Mouse (Mus musculus) T-helper 1 cell (primary cell): ENCODE results near the gene Cdpf1.

Experiments used
- in situ Hi-C: fragments of 300-600 bp; cut with MboI, MseI; formaldehyde crosslinking; loops from one replicate; pipeline ENCODE4 v1.15.1; 2025; ENCODE audit warnings: high pct_unique_total_duplicates

Gene Cdpf1

DNA sequence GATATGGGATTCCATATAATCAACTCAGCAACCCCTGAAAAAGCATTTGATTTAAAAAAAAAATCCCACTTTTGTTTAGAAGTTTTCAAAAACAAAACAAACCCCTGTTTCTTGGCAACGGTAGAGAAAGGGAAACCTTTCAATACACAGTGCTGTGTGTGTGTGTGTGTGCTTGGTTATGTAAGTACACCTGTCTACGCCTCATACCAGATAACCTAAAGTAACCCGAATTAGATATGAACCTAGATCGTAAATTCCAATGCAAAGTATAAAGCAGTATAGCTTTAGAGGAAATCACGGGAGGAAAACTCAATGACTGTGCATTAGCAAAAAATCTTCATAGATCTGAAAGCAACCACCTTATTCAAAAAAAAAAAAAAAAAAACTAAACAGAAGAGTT, 44.8 kb downstream of the Cdpf1 start:
- in situ Hi-C loops, result no loop called here

DNA sequence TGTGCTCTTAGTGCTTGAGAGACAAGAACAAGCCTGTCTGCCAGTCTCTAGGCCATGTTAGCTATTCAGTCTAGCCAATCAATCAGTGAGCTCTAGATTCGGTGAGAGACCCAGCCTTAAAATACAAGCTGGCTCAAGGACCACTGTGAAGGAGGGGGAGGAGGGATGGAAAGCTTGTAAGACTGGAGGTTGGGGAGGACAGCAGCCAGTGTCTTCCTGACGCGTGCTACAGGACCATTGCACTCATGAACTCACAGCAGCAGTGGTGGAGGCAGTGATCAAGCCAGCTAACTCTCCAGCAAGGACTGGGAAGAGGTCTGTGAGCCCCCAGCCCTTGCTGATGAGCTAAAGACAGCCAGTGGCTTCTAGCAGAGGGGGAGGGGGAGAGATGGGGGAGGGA, 46.5 kb downstream of the Cdpf1 start:
- in situ Hi-C loops, result no loop called here

DNA sequence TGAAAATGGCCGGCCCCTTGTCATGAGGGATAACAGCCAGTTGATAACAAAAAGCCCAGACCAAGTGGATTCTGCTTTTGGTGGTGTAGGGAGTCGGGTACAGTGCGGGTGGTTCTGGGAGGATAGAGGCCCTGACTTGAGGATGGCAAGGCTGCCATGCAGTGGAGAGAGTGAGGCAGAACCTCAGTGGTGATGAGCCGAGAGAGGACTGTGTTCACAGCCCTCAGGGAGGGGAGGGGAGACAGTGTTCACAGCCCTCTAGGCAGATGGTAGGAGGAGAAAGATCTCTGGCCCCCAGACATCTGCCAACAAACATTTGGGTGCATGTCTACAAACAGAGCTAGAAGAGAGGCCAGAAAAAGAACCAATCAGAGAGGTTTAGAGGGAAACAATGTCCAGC, 48.7 kb downstream of the Cdpf1 start:
- in situ Hi-C loops, result no loop called here

DNA sequence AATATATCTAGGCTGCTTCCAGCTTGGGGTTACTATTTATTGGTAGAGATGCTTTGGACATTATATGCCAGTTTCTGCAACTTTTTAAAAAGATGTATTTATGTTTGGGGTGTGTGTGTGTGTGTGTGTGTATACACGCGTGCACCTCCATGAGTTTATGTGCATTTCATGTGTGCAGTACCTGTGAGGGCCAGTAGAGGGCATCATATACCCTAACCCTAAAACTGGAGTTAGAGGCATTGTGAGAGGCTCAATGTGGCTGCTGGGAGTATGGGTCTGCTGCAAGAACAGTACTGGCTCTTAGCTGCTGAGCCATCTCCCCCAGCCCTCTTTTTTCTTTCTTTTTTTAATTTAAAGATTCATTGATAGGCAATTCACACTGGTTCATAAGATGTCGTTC, 53.7 kb downstream of the Cdpf1 start:
- in situ Hi-C loops, result no loop called here
